Mouse (Mus musculus) gastrocnemius, adult 18-20 months (tissue): ENCODE data around the gene Cd164. TPM values are rescaled to one million over a fixed set of nuclear protein-coding genes. Genes with fewer than 3 reads are reported as not detected.

ENCODE experiments used
- total RNA-seq, 2 experiments: library from RNA; stranded (reverse); gene quantifications; 2 replicates each; pipeline ENCODE4 v1.2.3; 2021

Cd164 gene
- total RNA-seq, 2 experiments from 2014 or later, result 145 to 153 TPM

Other genes starting within 250 kb of the Cd164 start
- 1 to 10 TPM; 7.3 to 7.6 TPM for gene Fig4, start 216.2 kb upstream of the Cd164 start, total RNA-seq
- not detected for gene Ak9, start 215.4 kb upstream of the Cd164 start, total RNA-seq
- 1 to 10 TPM; 4.6 to 5.0 TPM for gene Zbtb24, start 69.0 kb upstream of the Cd164 start, total RNA-seq
- 1 to 10 TPM; 4.0 to 7.8 TPM for gene Mical1, start 43.1 kb upstream of the Cd164 start, total RNA-seq
- 1 to 10 TPM; 9.2 to 9.9 TPM for gene Smpd2, start 29.0 kb upstream of the Cd164 start, total RNA-seq
- not detected for gene Ppil6, start 29.0 kb upstream of the Cd164 start, total RNA-seq
- gene Ccdc162, start 197.2 kb downstream of the Cd164 start, total RNA-seq, result 1 to 10 TPM; 1.0 TPM